Mouse (Mus musculus) liver, embryonic 14.5 days (tissue): ENCODE measurements around the gene Abt1. TPM values are rescaled to one million over a fixed set of nuclear protein-coding genes. Genes with fewer than 3 reads are reported as not detected.

Experiments used
- ATAC-seq: fragments of 200-750 bp; cut with Nextera tagmentation; 2 replicates; pipeline ENCODE4 v1.8.0; 2017; ENCODE audit warnings: moderate number of reproducible peaks, mild to moderate bottlenecking, moderate library complexity; ENCODE audit not compliant: insufficient read depth
- DNase-seq, 3 experiments: peaks; one replicate each; pipeline ENCODE4 v3.0.0-alpha.2; 2012 to 2013; ENCODE audit warnings: low read depth in 3 of 3, low spot score in 3 of 3
- H3K27ac ChIP-seq: fragments of 300-500 bp; sonication (generic); 2 replicates; pipeline ENCODE4 v1.5.1; 2014; ENCODE audit warnings: moderate library complexity, mild to moderate bottlenecking, control low read depth, inconsistent platforms
- H3K27me3 ChIP-seq: fragments of 300-500 bp; sonication (generic); 2 replicates; pipeline ENCODE4 v1.6.1; 2014; ENCODE audit warnings: mild to moderate bottlenecking, low read length, moderate library complexity; ENCODE audit not compliant: control insufficient read depth, insufficient read depth
- H3K36me3 ChIP-seq: fragments of 300-500 bp; sonication (generic); replicated peaks from 2 replicates; pipeline ENCODE4 v1.6.1; 2014; ENCODE audit warnings: low read depth; ENCODE audit not compliant: control insufficient read depth, insufficient read depth
- H3K4me1 ChIP-seq, 2 experiments: fragments of 200-500 bp in 1 of 2; fragments of 300-500 bp in 1 of 2; sonication (generic) in 1 of 2; replicated peaks; 2 replicates each; pipeline ENCODE4 v1.6.1; 2012 to 2014; ENCODE audit warnings: antibody characterized with exemption in 1 of 2, inconsistent platforms in 1 of 2, low read length in 1 of 2; ENCODE audit not compliant: control insufficient read depth in 2 of 2, insufficient read depth in 2 of 2
- H3K4me2 ChIP-seq: fragments of 300-500 bp; sonication (generic); 2 replicates; pipeline ENCODE4 v1.6.1; 2014; ENCODE audit warnings: low read depth, mild to moderate bottlenecking, control low read depth, moderate library complexity
- H3K4me3 ChIP-seq, 2 experiments: fragments of 200-500 bp in 1 of 2; fragments of 300-500 bp in 1 of 2; sonication (generic) in 1 of 2; 2 replicates each; pipeline ENCODE4 v1.5.1; 2012 to 2014; ENCODE audit warnings: low read depth in 2 of 2, low read length in 2 of 2, mild to moderate bottlenecking in 2 of 2, control low read depth in 1 of 2, inconsistent platforms in 1 of 2, moderate library complexity in 1 of 2; ENCODE audit not compliant: insufficient read depth in 1 of 2
- H3K9ac ChIP-seq: fragments of 300-500 bp; sonication (generic); replicated peaks from 2 replicates; pipeline ENCODE4 v1.6.1; 2014; ENCODE audit warnings: mild to moderate bottlenecking, control low read depth, moderate library complexity
- H3K9me3 ChIP-seq: fragments of 300-500 bp; sonication (generic); 2 replicates; pipeline ENCODE4 v1.6.1; 2016; ENCODE audit warnings: low read length, mixed read lengths; ENCODE audit not compliant: control insufficient read depth
- CTCF ChIP-seq: IDR thresholded peaks from 2 replicates; pipeline ENCODE4 v1.5.1; 2016; ENCODE audit warnings: antibody characterized with exemption, low read depth, control low read depth
- EP300 ChIP-seq: IDR thresholded peaks from 2 replicates; pipeline ENCODE4 v1.6.1; 2016; ENCODE audit warnings: antibody characterized with exemption, low read depth
- WGBS: fragments of 180-500 bp; shearing (Covaris S2); extraction: QIAGEN DNeasy Blood & Tissue Kit; methylation state at CpG from one replicate; pipeline ENCODE4 v1.1.7; 2014; ENCODE audit not compliant: insufficient replicate concordance; 5-methylcytosine and 5-hydroxymethylcytosine counted together
- polyA plus RNA-seq, 2 experiments: library from polyadenylated mRNA; depleted of rRNA in 1 of 2; stranded (reverse) in 1 of 2; unstranded in 1 of 2; fragments of >200 nt; fragmentation: Nextera tagmentation in 1 of 2; extraction: Ambion mirVana in 1 of 2; gene quantifications; 2 replicates each; pipeline versions ENCODE4 v1.2.1 to v1.2.3; 2012 to 2014

Abt1 gene
- polyA plus RNA-seq, 2 experiments = 4.0 to 5.2 TPM

DNA sequence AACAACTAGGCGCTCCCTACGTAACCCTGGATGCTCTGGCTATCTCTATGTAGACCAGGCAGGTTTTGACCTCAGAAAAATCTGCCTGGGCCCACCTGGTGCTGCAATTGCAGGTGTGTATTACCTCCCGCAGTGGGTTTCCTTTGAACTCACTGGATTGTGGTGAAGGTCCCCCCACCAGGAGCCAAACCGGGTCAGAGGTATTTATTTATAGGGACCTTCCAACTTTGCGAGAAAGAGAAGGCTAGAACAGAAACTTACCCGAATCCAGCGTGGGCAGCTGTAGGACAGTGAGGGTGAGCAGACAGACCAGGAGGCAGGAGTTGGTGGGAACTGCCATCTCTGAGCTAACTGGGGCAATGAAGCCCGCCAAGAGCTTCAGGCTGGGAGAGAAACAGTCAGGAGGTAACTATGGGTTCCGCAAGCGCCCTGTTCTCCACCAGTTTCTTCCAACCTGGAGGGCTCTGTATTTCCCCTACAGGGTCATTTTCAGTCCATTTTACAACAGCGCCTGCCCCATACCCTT is 41.2 kb upstream of the Abt1 start:
- Histone ChIP-seq H3K27me3 (no peaks in the 10 kb centered on the region), H3K27ac (peak overlapping the region; percentile 61), H3K4me3 (peak overlapping the region; percentile 66 to 89), H3K9me3 (no peaks in the 10 kb centered on the region), H3K36me3 (no peaks in the 10 kb centered on the region), H3K9ac (peak overlapping the region; percentile 73), H3K4me1 (peaks cover 12 to 27% of the 10 kb centered on the region in 2 experiments), H3K4me2 (peak overlapping the region; percentile 79)
- no peak for TF ChIP-seq EP300
- ATAC-seq = peak; percentile 14; the same call in 1 of the 2 replicates
- no peak for DNase-seq
- 1% methylated on average over 11 of the region's 11 CpGs for WGBS

DNA sequence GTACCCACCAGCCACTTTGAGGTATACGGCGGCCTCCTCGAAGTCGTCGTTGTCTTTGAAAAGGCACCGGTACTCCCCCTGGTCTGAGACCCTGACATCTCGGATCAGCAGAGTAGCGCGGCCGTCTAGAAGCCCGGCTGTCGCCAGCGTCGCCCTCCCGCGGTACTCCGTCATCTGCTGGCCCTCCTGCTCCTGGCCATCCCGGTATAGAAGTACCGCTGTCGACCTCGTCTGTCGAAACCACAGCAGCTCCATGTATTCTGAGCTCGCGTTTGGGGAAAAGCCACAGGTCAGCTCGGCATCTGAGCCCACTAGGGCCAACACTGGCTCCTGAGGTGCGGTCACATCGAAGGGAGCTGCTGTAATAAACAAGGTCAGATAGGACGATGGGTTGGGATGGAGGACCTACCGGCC is 40.6 kb upstream of the Abt1 start:
- peaks cover 19 to 31% of the 10 kb centered on the region in 2 experiments for H3K4me1 ChIP-seq
- TF ChIP-seq CTCF (peak; percentile 10; the same call in 1 of the 2 replicates), EP300 (no peak)
- no peaks in the 10 kb centered on the region for H3K9me3 ChIP-seq
- H3K4me3 ChIP-seq = peak overlapping the region; percentile 66 to 89
- ATAC-seq = peak; percentile 50
- peak overlapping the region; percentile 61 for H3K27ac ChIP-seq
- under 1% methylated on average over 29 of the region's 29 CpGs for WGBS
- H3K4me2 ChIP-seq = peak overlapping the region; percentile 79
- peak overlapping the region; percentile 73 for H3K9ac ChIP-seq
- H3K27me3 ChIP-seq = no peaks in the 10 kb centered on the region
- DNase-seq = no peak
- H3K36me3 ChIP-seq = no peaks in the 10 kb centered on the region

DNA sequence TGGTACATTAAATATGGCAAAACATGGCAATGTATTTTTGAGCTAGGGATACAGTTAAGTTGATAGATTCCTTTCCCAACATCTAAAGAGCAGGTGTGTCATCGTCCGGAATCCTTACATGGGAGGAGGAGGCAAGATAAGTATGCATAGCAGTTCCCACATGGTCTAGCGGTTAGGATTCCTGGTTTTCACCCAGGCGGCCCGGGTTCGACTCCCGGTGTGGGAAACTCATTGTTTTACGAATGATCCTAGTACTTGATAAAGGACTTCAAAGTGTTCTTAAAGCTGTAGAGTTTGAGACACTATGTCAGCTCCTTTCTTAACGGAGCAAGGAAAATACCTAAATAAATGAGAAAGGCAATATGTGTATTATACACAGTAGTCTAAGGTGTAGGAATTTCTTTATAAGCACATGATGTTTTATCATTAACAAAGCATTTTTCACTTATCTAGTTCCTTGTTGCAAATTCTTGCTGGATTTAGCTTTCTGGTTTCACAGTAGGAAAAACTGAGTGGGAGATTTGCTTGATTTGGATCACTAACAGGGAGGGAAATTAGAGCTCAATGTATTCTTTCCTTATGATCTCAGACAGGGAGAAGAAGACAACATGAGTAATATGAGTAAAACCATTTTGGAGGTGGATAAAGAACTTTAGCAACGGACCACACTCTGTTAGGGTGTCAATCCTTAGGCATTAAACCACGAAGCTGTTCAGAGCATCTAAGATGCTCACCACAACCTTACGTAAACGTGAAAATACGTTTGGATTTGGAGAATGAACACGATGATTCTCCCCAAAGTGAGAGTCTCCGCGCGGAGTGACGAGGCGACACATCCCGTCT is 39.9 kb upstream of the Abt1 start:
- H3K9me3 ChIP-seq = no peaks in the 10 kb centered on the region
- H3K27ac ChIP-seq = peak overlapping the region; percentile 61
- H3K9ac ChIP-seq = peak overlapping the region; percentile 73
- peaks cover 25 to 37% of the 10 kb centered on the region in 2 experiments for H3K4me1 ChIP-seq
- H3K36me3 ChIP-seq = no peaks in the 10 kb centered on the region
- ATAC-seq (peak; percentile 30), DNase-seq (peak in 2 of 3 experiments; percentile 69 to 82)
- H3K4me2 ChIP-seq = peak overlapping the region; percentile 79
- under 1% methylated on average over 21 of the region's 21 CpGs for WGBS
- no peak for TF ChIP-seq EP300
- no peaks in the 10 kb centered on the region for H3K27me3 ChIP-seq
- H3K4me3 ChIP-seq = peak overlapping the region; percentile 66 to 89

DNA sequence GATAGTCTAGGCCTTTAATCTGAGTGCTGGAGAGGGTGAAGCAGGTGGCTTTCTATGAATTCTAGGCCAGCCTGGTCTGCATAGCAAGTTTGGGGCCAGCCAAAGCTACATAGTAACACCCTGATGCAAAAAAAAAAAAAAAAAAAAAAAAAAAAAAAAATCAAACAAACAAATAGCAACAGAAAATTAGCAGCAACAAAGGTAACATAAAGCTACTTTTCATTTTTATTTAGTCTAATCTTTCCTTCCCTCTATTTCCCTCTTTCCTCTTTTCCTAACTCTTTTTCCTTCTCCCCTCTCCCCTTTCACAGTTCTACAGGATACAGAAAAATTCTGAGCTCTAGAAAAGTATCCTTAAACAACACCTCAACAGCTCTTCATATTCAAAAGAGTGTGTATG is 39.0 kb upstream of the Abt1 start:
- no peak overlapping the region for H3K9ac ChIP-seq
- H3K4me2 ChIP-seq = no peak overlapping the region
- ATAC-seq (no peak), DNase-seq (no peak)
- no peaks in the 10 kb centered on the region for H3K9me3 ChIP-seq
- TF ChIP-seq CTCF (no peak), EP300 (no peak)
- no peak overlapping the region for H3K27ac ChIP-seq
- no peak overlapping the region for H3K4me3 ChIP-seq
- H3K4me1 ChIP-seq = peaks cover 35 to 44% of the 10 kb centered on the region in 2 experiments
- no peaks in the 10 kb centered on the region for H3K27me3 ChIP-seq
- H3K36me3 ChIP-seq = no peaks in the 10 kb centered on the region

DNA sequence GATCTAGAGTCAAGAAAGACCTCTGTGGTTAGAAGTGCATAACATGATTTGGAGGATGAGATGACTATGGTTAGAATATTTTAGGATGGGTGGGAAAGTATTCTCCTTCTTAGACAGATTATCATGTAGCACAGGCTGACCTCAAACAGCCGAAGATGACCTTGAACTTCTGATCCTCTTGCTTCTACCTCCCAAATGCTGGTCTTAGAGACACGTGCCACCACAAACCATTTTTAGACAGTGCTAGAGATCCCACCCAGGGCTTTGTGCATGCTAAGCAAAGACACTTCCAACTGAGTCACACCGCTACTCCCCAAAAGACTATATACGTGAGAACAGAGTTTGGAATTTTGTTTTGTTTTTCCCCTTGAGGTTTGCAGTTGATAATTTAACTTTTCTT is 38.4 kb upstream of the Abt1 start:
- ATAC-seq = no peak
- no peaks in the 10 kb centered on the region for H3K27me3 ChIP-seq
- no peak for TF ChIP-seq EP300
- no peak for TF ChIP-seq CTCF
- 68% methylated on average over 4 of the region's 4 CpGs for WGBS
- no peak overlapping the region for H3K9ac ChIP-seq
- peaks cover 37 to 46% of the 10 kb centered on the region in 2 experiments for H3K4me1 ChIP-seq
- H3K4me2 ChIP-seq = no peak overlapping the region
- H3K9me3 ChIP-seq = no peaks in the 10 kb centered on the region
- no peak overlapping the region for H3K27ac ChIP-seq
- no peaks in the 10 kb centered on the region for H3K36me3 ChIP-seq
- H3K4me3 ChIP-seq = no peak overlapping the region
- no peak for DNase-seq
